Mouse (Mus musculus): ENCODE data around the gene Hp. TPM values are rescaled to one million over a fixed set of nuclear protein-coding genes. Genes with fewer than 3 reads are reported as not detected.
A peak's percentile ranks its signal among the peaks of the same experiment; 100 is the strongest.

The Hp gene
- total RNA-seq, 2 experiments from 2014 or later, result 0.25 TPM; not detected in 1

- no peak for DNase-seq (ENCODE audit: low spot score in 2 of 2)
Measured at GRCm38 (mm10) chr8:109564766-109565165, 14.2 kb downstream of the Hp start.

- no peak for DNase-seq (ENCODE audit: low spot score in 2 of 2)
Measured at GRCm38 (mm10) chr8:109563881-109564280, 15.1 kb downstream of the Hp start.

GRCm38 (mm10) chr8:109551663-109552062 is 27.3 kb downstream of the Hp start:
- DNase-seq (ENCODE audit: low spot score in 2 of 2), result peak; percentile 23 to 30

- DNase-seq (ENCODE audit: low spot score in 2 of 2), result no peak
Measured at GRCm38 (mm10) chr8:109544049-109544448, 34.9 kb downstream of the Hp start.

- no peak for DNase-seq (ENCODE audit: low spot score in 2 of 2)
Measured at GRCm38 (mm10) chr8:109542748-109543519, 36.0 kb downstream of the Hp start.

GRCm38 (mm10) chr8:109542165-109542564 is 36.8 kb downstream of the Hp start:
- DNase-seq (ENCODE audit: low spot score in 2 of 2), result no peak

GRCm38 (mm10) chr8:109536703-109537102 is 42.3 kb downstream of the Hp start:
- peak; percentile 89 to 90 for DNase-seq (ENCODE audit: low spot score in 2 of 2)

- peak; percentile 34 to 36 for DNase-seq (ENCODE audit: low spot score in 2 of 2)
Measured at GRCm38 (mm10) chr8:109535140-109535990, 43.6 kb downstream of the Hp start.

Other genes starting within 250 kb of the Hp start
- gene Pmfbp1, start 85.1 kb downstream of the Hp start, total RNA-seq (2021), result under 1 TPM; 0.22 to 0.41 TPM
- gene Dhx38, start 13.3 kb downstream of the Hp start, total RNA-seq (2021), result 10 to 100 TPM; 21.2 to 23.1 TPM
- 10 to 100 TPM; 11.6 to 11.9 TPM for gene Txnl4b, start 13.3 kb downstream of the Hp start, total RNA-seq (2021)
- 10 to 100 TPM; 20.9 to 25.9 TPM for gene Dhodh, start 29.5 kb upstream of the Hp start, total RNA-seq (2021)
- 1 to 10 TPM; 1.4 to 2.3 TPM for gene Pkd1l3, start 35.3 kb upstream of the Hp start, total RNA-seq (2021)
- gene Ist1, start 114.1 kb upstream of the Hp start, total RNA-seq (2021), result 100 to 1,000 TPM in 1 of 2 experiments, 10 to 100 TPM in 1; 95.8 to 103 TPM
- 10 to 100 TPM; 63.7 to 65.0 TPM for gene Zfp821, start 126.4 kb upstream of the Hp start, total RNA-seq (2021)
- gene Atxn1l, start 158.6 kb upstream of the Hp start, total RNA-seq (2021), result 10 to 100 TPM; 40.8 to 41.1 TPM
- gene Ap1g1, start 199.4 kb upstream of the Hp start, total RNA-seq (2021), result 10 to 100 TPM; 80.2 to 96.9 TPM